Mouse (Mus musculus) effector memory CD4-positive, alpha-beta T cell, adult 7 months (primary cell): ENCODE data around the gene Bsph1. TPM values are rescaled to one million over a fixed set of nuclear protein-coding genes. Genes with fewer than 3 reads are reported as not detected.

Experiments used
- polyA plus RNA-seq: library from polyadenylated mRNA; unstranded; fragments of 100-300 nt; shearing (Covaris generic); gene quantifications from one replicate; pipeline ENCODE4 v1.2.1, GENCODE M21; 2017

Gene Bsph1
- not detected for polyA plus RNA-seq

DNA sequence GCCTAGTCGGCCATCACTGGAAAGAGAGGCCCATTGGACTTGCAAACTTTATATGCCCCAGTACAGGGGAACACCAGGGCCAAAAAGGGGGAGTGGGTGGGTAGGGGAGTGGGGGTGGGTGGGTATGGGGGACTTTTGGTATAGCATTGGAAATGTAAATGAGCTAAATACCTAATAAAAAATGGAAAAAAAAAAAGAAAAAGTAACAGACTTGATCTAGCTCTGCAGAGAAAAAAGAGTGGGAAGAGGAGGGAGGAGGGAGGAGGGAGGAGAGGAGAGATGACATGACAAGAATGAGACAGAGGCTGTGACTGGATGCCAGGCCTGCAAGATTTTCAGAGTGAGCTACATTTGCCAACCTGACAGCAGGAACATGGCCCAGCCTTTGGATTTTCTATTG lies at the start of gene Bsph1:
Gene Bsph1, plus strand, starts transcription at position 301 of the 400 bp plus-strand sequence.

Other genes starting within 250 kb of the Bsph1 start
- gene Vmn1r89, start 237.8 kb upstream of the Bsph1 start, polyA plus RNA-seq: not detected
- 14.0 TPM for gene Lig1, start 173.6 kb upstream of the Bsph1 start, polyA plus RNA-seq
- 1.6 TPM for gene Zswim9, start 172.1 kb upstream of the Bsph1 start, polyA plus RNA-seq
- gene Pla2g4c, start 126.2 kb upstream of the Bsph1 start, polyA plus RNA-seq: 0.20 TPM
- not detected for gene Cabp5, start 52.7 kb upstream of the Bsph1 start, polyA plus RNA-seq
- not detected for gene Bsph2, start 120.2 kb downstream of the Bsph1 start, polyA plus RNA-seq
- gene Sult2a5, start 173.1 kb downstream of the Bsph1 start, polyA plus RNA-seq: not detected